Mouse (Mus musculus) ES-E14 (cell line): Measurements from ENCODE around the gene Tpst1. TPM values are rescaled to one million over a fixed set of nuclear protein-coding genes. Genes with fewer than 3 reads are reported as not detected.

Source experiments
- DNase-seq: peaks from one replicate; pipeline ENCODE4 v3.0.0-alpha.2; 2013; ENCODE audit warnings: low read depth, low spot score
- H3K27ac ChIP-seq: 2 replicates; pipeline ENCODE4 v1.5.1; 2012; ENCODE audit warnings: low read depth, mild to moderate bottlenecking, low read length, moderate library complexity, mixed read lengths; ENCODE audit not compliant: poor library complexity, insufficient read depth, severe bottlenecking
- H3K36me3 ChIP-seq: 2 replicates; pipeline ENCODE4 v1.6.1; 2012; ENCODE audit warnings: mild to moderate bottlenecking, low read length, moderate library complexity, mixed read lengths; ENCODE audit not compliant: control insufficient read depth, poor library complexity, insufficient read depth, severe bottlenecking
- H3K4me1 ChIP-seq, 2 experiments: fragments of 150-350 bp in 1 of 2; sonication (generic) in 1 of 2; 2 replicates each; pipeline ENCODE4 v1.6.1; 2012; ENCODE audit warnings: low read length in 2 of 2, mild to moderate bottlenecking in 1 of 2, mixed read lengths in 1 of 2; ENCODE audit not compliant: control insufficient read depth in 2 of 2, insufficient read depth in 2 of 2, poor library complexity in 1 of 2
- H3K4me3 ChIP-seq, 2 experiments: fragments of 150-350 bp in 1 of 2; sonication (generic) in 1 of 2; 2 replicates each; pipeline ENCODE4 v1.5.1; 2012; ENCODE audit warnings: low read length in 2 of 2, low read depth in 1 of 2, mild to moderate bottlenecking in 1 of 2, mixed read lengths in 1 of 2; ENCODE audit not compliant: insufficient read depth in 1 of 2, poor library complexity in 1 of 2, severe bottlenecking in 1 of 2
- H3K9ac ChIP-seq: 2 replicates; pipeline ENCODE4 v1.6.1; 2012; ENCODE audit warnings: low read depth, mild to moderate bottlenecking, low read length, mixed read lengths; ENCODE audit not compliant: poor library complexity, insufficient read depth, severe bottlenecking
- H3K9me3 ChIP-seq: fragments of 150-350 bp; sonication (generic); 2 replicates; pipeline ENCODE4 v1.6.1; 2012; ENCODE audit warnings: low read depth, mild to moderate bottlenecking, low read length; ENCODE audit not compliant: control insufficient read depth, insufficient read depth
- CHD2 ChIP-seq: IDR thresholded peaks from 2 replicates; pipeline ENCODE4 v1.6.1; 2014; ENCODE audit warnings: mild to moderate bottlenecking, low read depth, low read length, inconsistent platforms
- HCFC1 ChIP-seq: IDR thresholded peaks from 2 replicates; pipeline ENCODE4 v1.6.1; 2012; ENCODE audit warnings: low read length, inconsistent platforms, borderline replicate concordance; ENCODE audit not compliant: insufficient read depth
- MAFK ChIP-seq: IDR thresholded peaks from 2 replicates; pipeline ENCODE4 v1.6.1; 2014; ENCODE audit warnings: mild to moderate bottlenecking, low read depth, low read length, inconsistent platforms; ENCODE audit not compliant: insufficient read depth
- ZC3H11A ChIP-seq: IDR thresholded peaks from 2 replicates; pipeline ENCODE4 v1.6.1; 2012; ENCODE audit warnings: low read depth, mild to moderate bottlenecking, inconsistent platforms, low read length, borderline replicate concordance
- ZNF384 ChIP-seq: IDR thresholded peaks from 2 replicates; pipeline ENCODE4 v1.6.1; 2012; ENCODE audit warnings: low read depth, low read length, inconsistent platforms
- in situ Hi-C, 2 experiments: fragments of 600-800 bp; cut with MboI; formaldehyde crosslinking; loops; one replicate each; pipeline ENCODE4 v1.15.1; 2025; ENCODE audit warnings: low sequenced_read_pairs in 2 of 2, inconsistent platforms in 1 of 2; ENCODE audit not compliant: unreplicated experiment in 2 of 2
- total RNA-seq: library from RNA; depleted of rRNA; stranded (reverse); fragments of 300-350 nt; gene quantifications from 2 replicates; pipeline ENCODE4 v1.2.3, GENCODE M21; 2012

The Tpst1 gene
- total RNA-seq, 1 experiment = 51.4 TPM

- no peak for DNase-seq
- in situ Hi-C loops = no loop called here
- Histone ChIP-seq H3K9me3 (no peaks in the 10 kb centered on the region), H3K9ac (no peak overlapping the region), H3K4me1 (peaks cover 0 to 5% of the 10 kb centered on the region in 2 experiments; a peak in 1 of 4 replicates), H3K36me3 (peaks cover 16% of the 10 kb centered on the region), H3K27ac (no peak overlapping the region), H3K4me3 (no peak overlapping the region)
- no peak for TF ChIP-seq ZNF384
- TF ChIP-seq CHD2 = no peak
- no peak for TF ChIP-seq ZC3H11A
- TF ChIP-seq HCFC1 = no peak
- TF ChIP-seq MAFK = no peak
Observed at GRCm38 (mm10) chr5:130055688-130056087, 17.4 kb upstream of the Tpst1 start.

GRCm38 (mm10) chr5:130056303-130056702, 16.8 kb upstream of the Tpst1 start:
- no peak for TF ChIP-seq HCFC1
- no peak for TF ChIP-seq ZNF384
- TF ChIP-seq CHD2 = no peak
- no peak for TF ChIP-seq ZC3H11A
- no peak for TF ChIP-seq MAFK
- peaks cover 0 to 5% of the 10 kb centered on the region in 2 experiments; a peak in 1 of 4 replicates for H3K4me1 ChIP-seq
- no peak overlapping the region for H3K9ac ChIP-seq
- no peaks in the 10 kb centered on the region for H3K9me3 ChIP-seq
- H3K36me3 ChIP-seq = peaks cover 19% of the 10 kb centered on the region
- in situ Hi-C loops = no loop called here
- no peak overlapping the region for H3K27ac ChIP-seq
- no peak for DNase-seq
- H3K4me3 ChIP-seq = no peak overlapping the region

- in situ Hi-C loops = no loop called here
- H3K27ac ChIP-seq = no peak overlapping the region
- no peak for DNase-seq
- H3K9ac ChIP-seq = no peak overlapping the region
- H3K36me3 ChIP-seq = peaks cover 11% of the 10 kb centered on the region
- no peaks in the 10 kb centered on the region for H3K9me3 ChIP-seq
- H3K4me3 ChIP-seq = no peak overlapping the region
- H3K4me1 ChIP-seq = peaks cover 0 to 3% of the 10 kb centered on the region in 2 experiments; a peak in 1 of 4 replicates
- no peak for TF ChIP-seq CHD2
- TF ChIP-seq MAFK = no peak
- no peak for TF ChIP-seq HCFC1
- no peak for TF ChIP-seq ZC3H11A
- no peak for TF ChIP-seq ZNF384
Observed at GRCm38 (mm10) chr5:130059413-130060328, 13.5 kb upstream of the Tpst1 start.

DNA sequence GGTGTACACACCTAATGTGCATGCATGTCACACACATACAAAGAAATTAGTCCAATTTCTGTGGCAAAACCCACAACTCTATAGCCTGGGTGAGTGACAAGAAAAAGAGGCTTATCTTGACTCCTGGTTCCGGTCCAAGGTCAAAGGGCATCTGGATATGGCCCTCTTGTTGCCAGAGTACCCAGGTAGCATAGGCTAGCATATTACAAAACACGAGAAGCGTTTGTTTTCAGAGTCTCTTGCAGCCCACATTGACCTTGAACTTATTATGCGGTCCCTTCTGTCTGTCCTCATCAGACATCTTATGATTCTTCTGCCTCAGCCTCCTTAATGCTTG, 12.8 kb upstream of the Tpst1 start:
- H3K27ac ChIP-seq = no peak overlapping the region
- no peak for DNase-seq
- TF ChIP-seq ZC3H11A = no peak
- TF ChIP-seq HCFC1 = no peak
- no peak for TF ChIP-seq MAFK
- no peak for TF ChIP-seq ZNF384
- no peak for TF ChIP-seq CHD2
- peaks cover 11% of the 10 kb centered on the region for H3K36me3 ChIP-seq
- H3K9me3 ChIP-seq = no peaks in the 10 kb centered on the region
- peaks cover 0 to 3% of the 10 kb centered on the region in 2 experiments; a peak in 1 of 4 replicates for H3K4me1 ChIP-seq
- no peak overlapping the region for H3K9ac ChIP-seq
- in situ Hi-C loops = no loop called here
- no peak overlapping the region for H3K4me3 ChIP-seq
